Mouse (Mus musculus) MEL (cell line): ENCODE results near the gene Cd68.

Experiments
- CTCF ChIP-seq, 3 experiments: IDR thresholded peaks in 2 of 3; conservative IDR thresholded peaks in 1 of 3; 2 replicates each; pipeline ENCODE4 v1.5.1; 2011 to 2012; ENCODE audit warnings: low read length in 3 of 3, low read depth in 2 of 3, mild to moderate bottlenecking in 2 of 3, improper control_type of control experiment in 1 of 3, inconsistent platforms in 1 of 3, mixed read lengths in 1 of 3, moderate library complexity in 1 of 3; ENCODE audit not compliant: control insufficient read depth in 1 of 3, insufficient read depth in 1 of 3, poor library complexity in 1 of 3, severe bottlenecking in 1 of 3
- EP300 ChIP-seq, 2 experiments: IDR thresholded peaks; 2 replicates each; pipeline ENCODE4 v1.6.1; 2011; ENCODE audit warnings: improper control_type of control experiment in 2 of 2, low read length in 2 of 2, low read depth in 1 of 2, mild to moderate bottlenecking in 1 of 2
- GATA1 ChIP-seq: IDR thresholded peaks from 2 replicates; pipeline ENCODE4 v1.6.1; 2011; ENCODE audit warnings: low read depth, low read length, improper control_type of control experiment
- POLR2A ChIP-seq, 2 experiments: IDR thresholded peaks; 2 replicates each; pipeline ENCODE4 v1.6.1; 2011 to 2012; ENCODE audit warnings: low read length in 2 of 2, mild to moderate bottlenecking in 2 of 2, control low read depth in 1 of 2, improper control_type of control experiment in 1 of 2, low read depth in 1 of 2, moderate library complexity in 1 of 2; ENCODE audit not compliant: control insufficient read depth in 1 of 2, insufficient read depth in 1 of 2, poor library complexity in 1 of 2

DNA sequence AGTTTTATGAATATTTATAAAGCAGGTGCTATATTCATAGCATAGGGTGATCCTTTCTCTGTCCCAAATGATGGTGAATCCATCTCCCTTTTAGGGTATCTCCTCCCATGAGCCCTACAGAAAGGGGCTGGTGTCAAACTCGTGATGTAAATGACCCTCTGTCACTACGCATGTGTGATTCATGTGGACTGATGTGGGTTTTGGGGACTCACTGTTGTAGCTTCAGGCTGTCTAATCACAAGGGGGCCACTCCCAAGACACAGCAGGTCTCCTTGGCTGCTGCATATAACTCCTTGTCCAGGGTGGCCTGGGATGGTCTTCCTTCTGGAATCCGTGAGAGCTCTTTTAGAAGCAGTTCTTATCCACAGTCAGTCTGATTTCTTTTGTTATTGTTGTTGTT is 44.5 kb upstream of the Cd68 start:
- no peak for TF ChIP-seq CTCF (IDR thresholded peaks at IDR 0.05 in 2 of 3, conservative IDR thresholded peaks at IDR 0.05 in 1 of 3; ENCODE audit: control insufficient read depth in 1 of 3, insufficient read depth in 1 of 3, low read depth in 2 of 3, low read length in 3 of 3, poor library complexity in 1 of 3, severe bottlenecking in 1 of 3)
- TF ChIP-seq POLR2A (IDR thresholded peaks at IDR 0.05; ENCODE audit: control insufficient read depth in 1 of 2, insufficient read depth in 1 of 2, low read depth in 1 of 2, low read length in 2 of 2, poor library complexity in 1 of 2): no peak
- no peak for TF ChIP-seq GATA1
- TF ChIP-seq EP300 (IDR thresholded peaks at IDR 0.05; ENCODE audit: low read depth in 1 of 2, low read length in 2 of 2): no peak
